Mouse (Mus musculus) lung, adult 2 months (tissue): ENCODE results near the gene Prkcsh.

Source experiments
- CTCF ChIP-seq: fragments of 200-500 bp; IDR thresholded peaks from 2 replicates; pipeline ENCODE4 v1.5.1; 2011; ENCODE audit warnings: mild to moderate bottlenecking, low read length, control low read depth; ENCODE audit not compliant: insufficient read depth
- POLR2A ChIP-seq: fragments of 200-500 bp; IDR thresholded peaks from 2 replicates; pipeline ENCODE4 v1.6.1; 2011; ENCODE audit warnings: low read depth, mild to moderate bottlenecking, control low read depth, low read length, borderline replicate concordance; ENCODE audit errors: extremely low read depth

- TF ChIP-seq CTCF (no peak), POLR2A (no peak)
Observed at GRCm38 (mm10) chr9:22012731-22013130, 10.1 kb downstream of the Prkcsh start.
